Mouse (Mus musculus) midbrain, embryonic 15.5 days (tissue): ENCODE measurements around the gene Tle3. TPM values are rescaled to one million over a fixed set of nuclear protein-coding genes. Genes with fewer than 3 reads are reported as not detected.

Experiments
- ATAC-seq: fragments of 200-750 bp; cut with Nextera tagmentation; replicated peaks from 2 replicates; pipeline ENCODE4 v1.8.0; 2017; ENCODE audit warnings: moderate TSS enrichment
- H3K27ac ChIP-seq: fragments of 300-500 bp; sonication (generic); 2 replicates; pipeline ENCODE4 v1.5.1; 2015; ENCODE audit warnings: mild to moderate bottlenecking, inconsistent platforms
- H3K27me3 ChIP-seq: fragments of 300-500 bp; sonication (generic); replicated peaks from 2 replicates; pipeline ENCODE4 v1.6.1; 2015; ENCODE audit warnings: inconsistent platforms
- H3K36me3 ChIP-seq: fragments of 300-500 bp; sonication (generic); replicated peaks from 2 replicates; pipeline ENCODE4 v1.6.1; 2015; ENCODE audit warnings: inconsistent platforms
- H3K4me1 ChIP-seq: fragments of 300-500 bp; sonication (generic); 2 replicates; pipeline ENCODE4 v1.6.1; 2015; ENCODE audit warnings: inconsistent platforms
- H3K4me2 ChIP-seq: fragments of 300-500 bp; sonication (generic); 2 replicates; pipeline ENCODE4 v1.6.1; 2015; ENCODE audit warnings: inconsistent platforms, mild to moderate bottlenecking, moderate library complexity
- H3K4me3 ChIP-seq: fragments of 300-500 bp; sonication (generic); 2 replicates; pipeline ENCODE4 v1.5.1; 2015; ENCODE audit warnings: mild to moderate bottlenecking, inconsistent platforms
- H3K9ac ChIP-seq: fragments of 300-500 bp; sonication (generic); 2 replicates; pipeline ENCODE4 v1.6.1; 2015; ENCODE audit warnings: mild to moderate bottlenecking, inconsistent platforms
- H3K9me3 ChIP-seq: fragments of 300-500 bp; sonication (generic); 2 replicates; pipeline ENCODE4 v1.6.1; 2016; ENCODE audit warnings: inconsistent platforms
- WGBS: fragments of 180-500 bp; shearing (Covaris S2); methylation state at CpG from one replicate; pipeline ENCODE4 v1.1.7; 2015; ENCODE audit warnings: mixed read lengths; 5-methylcytosine and 5-hydroxymethylcytosine counted together
- polyA plus RNA-seq: library from polyadenylated mRNA; unstranded; fragments of >200 nt; fragmentation: Nextera tagmentation; extraction: Ambion mirVana; gene quantifications from 2 replicates; pipeline ENCODE4 v1.2.1, GENCODE M21; 2015

The Tle3 gene
- polyA plus RNA-seq, 1 experiment from 2014 or later, result 34.9 TPM

GRCm38 (mm10) chr9:61402268-61402667 is 30.1 kb downstream of the Tle3 start:
- 75% methylated on average over 4 of the region's 4 CpGs for WGBS
- no peaks in the 10 kb centered on the region for H3K9me3 ChIP-seq
- ATAC-seq, result no peak
- no peak overlapping the region for H3K9ac ChIP-seq
- peaks cover 10% of the 10 kb centered on the region; the same call in 1 of the 2 replicates for H3K36me3 ChIP-seq
- H3K4me1 ChIP-seq, result peaks cover 70% of the 10 kb centered on the region
- no peak overlapping the region; the same call in 1 of the 2 replicates for H3K27ac ChIP-seq
- H3K4me3 ChIP-seq, result no peak overlapping the region
- H3K4me2 ChIP-seq, result no peak overlapping the region
- H3K27me3 ChIP-seq, result no peaks in the 10 kb centered on the region

- no peak overlapping the region for H3K4me2 ChIP-seq
- H3K9me3 ChIP-seq, result no peaks in the 10 kb centered on the region
- H3K4me3 ChIP-seq, result no peak overlapping the region
- H3K4me1 ChIP-seq, result peaks cover 66% of the 10 kb centered on the region
- ATAC-seq, result no peak
- no peak overlapping the region for H3K9ac ChIP-seq
- 30% methylated on average over 5 of the region's 5 CpGs for WGBS
- H3K27ac ChIP-seq, result no peak overlapping the region
- no peaks in the 10 kb centered on the region for H3K27me3 ChIP-seq
- H3K36me3 ChIP-seq, result peaks cover 14% of the 10 kb centered on the region; the same call in 1 of the 2 replicates
Measured at GRCm38 (mm10) chr9:61402716-61403115, 30.6 kb downstream of the Tle3 start.

GRCm38 (mm10) chr9:61403866-61404614 is 31.9 kb downstream of the Tle3 start:
- Histone ChIP-seq H3K9ac (no peak overlapping the region), H3K36me3 (peaks cover 16% of the 10 kb centered on the region), H3K4me1 (peaks cover 64% of the 10 kb centered on the region), H3K4me3 (no peak overlapping the region), H3K9me3 (no peaks in the 10 kb centered on the region), H3K27ac (peak overlapping the region; percentile 73), H3K27me3 (no peaks in the 10 kb centered on the region), H3K4me2 (no peak overlapping the region)
- ATAC-seq, result no peak
- 22% methylated on average over 16 of the region's 16 CpGs for WGBS

GRCm38 (mm10) chr9:61404615-61404980 is 32.4 kb downstream of the Tle3 start:
- H3K9ac ChIP-seq, result peak overlapping the region; percentile 11; the same call in 1 of the 2 replicates
- peaks cover 16% of the 10 kb centered on the region for H3K36me3 ChIP-seq
- whole genome bisulfite sequencing, result 12% methylated on average over 3 of the region's 3 CpGs
- H3K27me3 ChIP-seq, result no peaks in the 10 kb centered on the region
- H3K9me3 ChIP-seq, result no peaks in the 10 kb centered on the region
- no peak overlapping the region for H3K4me3 ChIP-seq
- H3K4me1 ChIP-seq, result peaks cover 64% of the 10 kb centered on the region
- peak overlapping the region; percentile 73 for H3K27ac ChIP-seq
- H3K4me2 ChIP-seq, result peak overlapping the region; percentile 45
- ATAC-seq, result peak; percentile 51

GRCm38 (mm10) chr9:61404998-61405621 is 32.9 kb downstream of the Tle3 start:
- Histone ChIP-seq H3K27ac (peak overlapping the region; percentile 73), H3K9me3 (no peaks in the 10 kb centered on the region), H3K27me3 (no peaks in the 10 kb centered on the region), H3K36me3 (peaks cover 21% of the 10 kb centered on the region), H3K9ac (peak overlapping the region; percentile 19), H3K4me1 (peaks cover 64% of the 10 kb centered on the region), H3K4me3 (peak overlapping the region; percentile 5; the same call in 1 of the 2 replicates), H3K4me2 (peak overlapping the region; percentile 45)
- ATAC-seq, result peak; percentile 83
- WGBS, result 8% methylated on average over 19 of the region's 19 CpGs

- no peak overlapping the region for H3K4me2 ChIP-seq
- no peaks in the 10 kb centered on the region for H3K9me3 ChIP-seq
- H3K27me3 ChIP-seq, result no peaks in the 10 kb centered on the region
- H3K36me3 ChIP-seq, result peaks cover 32% of the 10 kb centered on the region
- no peak for ATAC-seq
- 87% methylated on average over 1 of the region's 1 CpGs for WGBS
- H3K9ac ChIP-seq, result no peak overlapping the region
- peak overlapping the region; percentile 73 for H3K27ac ChIP-seq
- peaks cover 54% of the 10 kb centered on the region for H3K4me1 ChIP-seq
- no peak overlapping the region for H3K4me3 ChIP-seq
Measured at GRCm38 (mm10) chr9:61406343-61406742, 34.2 kb downstream of the Tle3 start.

- WGBS, result 84% methylated on average over 8 of the region's 8 CpGs
- Histone ChIP-seq H3K4me3 (no peak overlapping the region), H3K9me3 (no peaks in the 10 kb centered on the region), H3K4me1 (peaks cover 27% of the 10 kb centered on the region), H3K36me3 (peaks cover 59% of the 10 kb centered on the region), H3K9ac (no peak overlapping the region), H3K4me2 (no peak overlapping the region), H3K27me3 (no peaks in the 10 kb centered on the region), H3K27ac (no peak overlapping the region)
- ATAC-seq, result no peak
Measured at GRCm38 (mm10) chr9:61409046-61409445, 36.9 kb downstream of the Tle3 start.

- no peaks in the 10 kb centered on the region for H3K4me1 ChIP-seq
- ATAC-seq, result no peak
- H3K4me3 ChIP-seq, result no peak overlapping the region
- no peaks in the 10 kb centered on the region for H3K27me3 ChIP-seq
- H3K9ac ChIP-seq, result no peak overlapping the region
- H3K9me3 ChIP-seq, result no peaks in the 10 kb centered on the region
- no peak overlapping the region for H3K27ac ChIP-seq
- peaks cover 77% of the 10 kb centered on the region for H3K36me3 ChIP-seq
- no peak overlapping the region for H3K4me2 ChIP-seq
- WGBS, result 86% methylated on average over 14 of the region's 14 CpGs
Measured at GRCm38 (mm10) chr9:61413665-61414456, 41.7 kb downstream of the Tle3 start.

GRCm38 (mm10) chr9:61416571-61416970 is 44.4 kb downstream of the Tle3 start:
- no peaks in the 10 kb centered on the region for H3K4me1 ChIP-seq
- ATAC-seq, result no peak
- WGBS, result 66% methylated on average over 9 of the region's 9 CpGs
- H3K9me3 ChIP-seq, result no peaks in the 10 kb centered on the region
- H3K36me3 ChIP-seq, result peaks cover 52% of the 10 kb centered on the region
- H3K4me3 ChIP-seq, result no peak overlapping the region
- no peak overlapping the region for H3K4me2 ChIP-seq
- H3K27me3 ChIP-seq, result no peaks in the 10 kb centered on the region
- no peak overlapping the region for H3K9ac ChIP-seq
- H3K27ac ChIP-seq, result no peak overlapping the region

- Histone ChIP-seq H3K36me3 (peaks cover 4% of the 10 kb centered on the region), H3K4me2 (no peak overlapping the region), H3K4me1 (no peaks in the 10 kb centered on the region), H3K9me3 (no peaks in the 10 kb centered on the region), H3K4me3 (no peak overlapping the region), H3K9ac (no peak overlapping the region), H3K27ac (no peak overlapping the region), H3K27me3 (no peaks in the 10 kb centered on the region)
- WGBS, result 84% methylated on average over 3 of the region's 3 CpGs
- no peak for ATAC-seq
Measured at GRCm38 (mm10) chr9:61421626-61422025, 49.5 kb downstream of the Tle3 start.

- Histone ChIP-seq H3K27me3 (peaks cover 4% of the 10 kb centered on the region; the same call in 1 of the 2 replicates), H3K9me3 (no peaks in the 10 kb centered on the region), H3K9ac (no peak overlapping the region), H3K36me3 (no peaks in the 10 kb centered on the region), H3K4me2 (no peak overlapping the region), H3K27ac (no peak overlapping the region), H3K4me1 (no peaks in the 10 kb centered on the region), H3K4me3 (no peak overlapping the region)
- WGBS, result 94% methylated on average over 3 of the region's 3 CpGs
- ATAC-seq, result no peak
Measured at GRCm38 (mm10) chr9:61424245-61424644, 52.1 kb downstream of the Tle3 start.

- Histone ChIP-seq H3K4me1 (no peaks in the 10 kb centered on the region), H3K4me3 (no peak overlapping the region), H3K36me3 (no peaks in the 10 kb centered on the region), H3K9me3 (no peaks in the 10 kb centered on the region), H3K27me3 (peaks cover 4% of the 10 kb centered on the region; the same call in 1 of the 2 replicates), H3K27ac (no peak overlapping the region), H3K9ac (no peak overlapping the region), H3K4me2 (no peak overlapping the region)
- ATAC-seq, result no peak
- WGBS, result 76% methylated on average over 7 of the region's 7 CpGs
Measured at GRCm38 (mm10) chr9:61426493-61426892, 54.3 kb downstream of the Tle3 start.
